In genomic region chr19:57197043-57197817, GRCm38 (mm10) we compare ENCODE assay signal across 8 mouse cellular contexts.
DNase-seq lines count a peak whose midpoint lies in the region; ATAC-seq and TF ChIP-seq lines count a peak whose summit lies in the region.

No protein-coding gene starts in this region.

- ATAC-seq in forebrain, embryonic 14.5 days, result peak; percentile 66

- H3K36me3 ChIP-seq in forebrain, embryonic 14.5 days (ENCODE audit: control insufficient read depth, insufficient read depth, low read length), result no peaks in the 10 kb centered on the region

- H3K4me2 ChIP-seq in forebrain, embryonic 14.5 days (ENCODE audit: low read length), result peak overlapping the region; percentile 80

- no peaks in the 10 kb centered on the region for H3K9me3 ChIP-seq in forebrain, embryonic 14.5 days (replicated peaks; ENCODE audit: control insufficient read depth, low read length)

- intact Hi-C loops in heart, postnatal 36 days (cut with DNase I), result loop anchor here (2.0 kb wide), 3 partner anchors 32 to 76 kb away; no protein-coding TSS in a partner anchor

- peak overlapping the region; percentile 60 for H3K9ac ChIP-seq in forebrain, embryonic 14.5 days (ENCODE audit: low read length)

- H3K27me3 ChIP-seq in forebrain, embryonic 14.5 days (replicated peaks; ENCODE audit: control insufficient read depth, insufficient read depth, low read length), result peaks cover 7% of the 10 kb centered on the region; the same call in 1 of the 2 replicates

- H3K4me3 ChIP-seq in forebrain, embryonic 14.5 days (ENCODE audit: low read depth, low read length), result peak overlapping the region; percentile 35

- no peak for TF ChIP-seq POLR2A in brain, embryonic 14.5 days (IDR thresholded peaks at IDR 0.05; ENCODE audit: borderline replicate concordance, extremely low read depth, insufficient read depth, insufficient read length, poor library complexity, severe bottlenecking)

- 2% methylated on average over 37 of the region's 37 CpGs for WGBS in forebrain, embryonic 14.5 days

- H3K4me1 ChIP-seq in forebrain, embryonic 14.5 days (ENCODE audit: control insufficient read depth, insufficient read depth, low read length), result peaks cover 17% of the 10 kb centered on the region

- DNase-seq in Muller cell, postnatal 12 days (ENCODE audit: inconsistent ontology term), result peak; percentile 96
- peak; percentile 76 for DNase-seq in brain, embryonic 14.5 days (ENCODE audit: low read depth)
- peak; percentile 65 for DNase-seq in forebrain, embryonic 14.5 days (ENCODE audit: low spot score)
- DNase-seq in heart, postnatal 36 days, result peak; percentile 87 to 89
- DNase-seq in layer of hippocampus, postnatal 10 days (ENCODE audit: low spot score in 2 of 2), result peak; percentile 39 to 50
- DNase-seq in lung, postnatal 14 days, result peak; percentile 83
- DNase-seq in right cerebral cortex, postnatal 10 days (ENCODE audit: low spot score in 2 of 2), result peak; percentile 62 to 70
- DNase-seq in natural killer cell, adult 2 months (ENCODE audit: low spot score in 2 of 2), result no peak

- no peak overlapping the region for H3K27ac ChIP-seq in forebrain, embryonic 14.5 days (ENCODE audit: low read depth, low read length)

- no peak for TF ChIP-seq CTCF in brain, embryonic 14.5 days (IDR thresholded peaks at IDR 0.05; ENCODE audit: borderline replicate concordance, extremely low read depth, insufficient read depth, insufficient read length)

Comparison
In these comparisons a context has a peak if more than half of its experiments do, and no peak if none do; other contexts are left out.
1. DNase-seq: peak in Muller cell, postnatal 12 days (single experiment), brain, embryonic 14.5 days (single experiment), forebrain, embryonic 14.5 days (single experiment), heart, postnatal 36 days (2 of 2), layer of hippocampus, postnatal 10 days (2 of 2), lung, postnatal 14 days (single experiment) and right cerebral cortex, postnatal 10 days (2 of 2); none in natural killer cell, adult 2 months (0 of 2).